22 mouse cellular contexts compared by ENCODE assay signal in the genomic region with DNA sequence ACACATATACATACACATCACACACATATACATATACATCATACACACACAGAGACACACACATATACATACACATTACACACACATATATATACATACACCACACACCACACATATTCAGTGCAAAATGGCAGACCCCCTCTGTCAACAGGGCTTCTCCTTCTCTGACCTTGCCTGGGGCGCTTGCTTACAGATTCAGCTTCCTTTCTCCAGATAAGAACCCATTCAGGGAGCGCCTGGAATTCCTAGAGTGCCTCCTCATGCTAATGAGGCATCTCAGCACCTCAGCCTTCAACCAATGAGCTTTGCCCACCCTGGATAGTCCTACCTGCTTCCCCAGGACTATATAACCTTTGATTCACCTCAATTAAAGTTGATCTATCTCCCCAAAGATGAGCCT.
"Had no signal": no experiment of that assay in that cellular context is flagged by ENCODE, and none has a peak within 500 bp of the region (broad histone marks: within the 10 kb centered on the region; RNA-seq: fewer than 3 reads in every experiment).

No protein-coding gene starts in this region.

- H3K9me3 ChIP-seq: limb, embryonic 13.5 days; midbrain, embryonic 12.5 days had no signal

- ATAC-seq: liver, postnatal 0 days; lung, postnatal 0 days; midbrain, embryonic 16.5 days had no signal

- H3K36me3 ChIP-seq: limb, embryonic 13.5 days; midbrain, embryonic 12.5 days had no signal

- DNase-seq: kidney, adult 18-20 months; kidney, postnatal 25 days; layer of hippocampus, postnatal 36 days; liver; liver, postnatal 0 days; lung, embryonic 14.5 days; right cerebral cortex, adult 18-20 months; right cerebral cortex, postnatal 14 days; right cerebral cortex, postnatal 4 days; thymus, adult 2 months; thymus, postnatal 14 days; thymus, postnatal 4 days had no signal

- H3K9ac ChIP-seq: limb, embryonic 13.5 days; liver, embryonic 14.5 days; liver, postnatal 0 days; lung, embryonic 14.5 days; midbrain, embryonic 12.5 days had no signal

- H3K4me3 ChIP-seq: left cerebral cortex, adult 2 months; limb, embryonic 13.5 days; midbrain, embryonic 12.5 days; myocyte had no signal

- H3K27ac ChIP-seq: kidney, postnatal 0 days; left cerebral cortex, adult 2 months; limb, embryonic 13.5 days; liver, embryonic 14.5 days; macrophage; midbrain, embryonic 12.5 days; stomach, postnatal 0 days had no signal

- H3K27me3 ChIP-seq: limb, embryonic 13.5 days had no signal

- H3K4me2 ChIP-seq: limb, embryonic 13.5 days; lung, embryonic 14.5 days; midbrain, embryonic 12.5 days had no signal
